Mouse (Mus musculus): ENCODE data around the gene Nxpe4.

The Nxpe4 gene

GRCm38 (mm10) chr9:48326338-48326737 lies 164.5 kb downstream of the Nxpe4 start:
- DNase-seq (ENCODE audit: low read depth, low spot score): no peak

GRCm38 (mm10) chr9:48329597-48329996 lies 167.8 kb downstream of the Nxpe4 start:
- DNase-seq (ENCODE audit: low read depth, low spot score): no peak

- no peak for DNase-seq (ENCODE audit: low read depth, low spot score)
These were observed 177.1 kb downstream of the Nxpe4 start for GRCm38 (mm10) chr9:48338783-48339455.

GRCm38 (mm10) chr9:48339563-48339962 lies 177.7 kb downstream of the Nxpe4 start:
- no peak for DNase-seq (ENCODE audit: low read depth, low spot score)

DNA sequence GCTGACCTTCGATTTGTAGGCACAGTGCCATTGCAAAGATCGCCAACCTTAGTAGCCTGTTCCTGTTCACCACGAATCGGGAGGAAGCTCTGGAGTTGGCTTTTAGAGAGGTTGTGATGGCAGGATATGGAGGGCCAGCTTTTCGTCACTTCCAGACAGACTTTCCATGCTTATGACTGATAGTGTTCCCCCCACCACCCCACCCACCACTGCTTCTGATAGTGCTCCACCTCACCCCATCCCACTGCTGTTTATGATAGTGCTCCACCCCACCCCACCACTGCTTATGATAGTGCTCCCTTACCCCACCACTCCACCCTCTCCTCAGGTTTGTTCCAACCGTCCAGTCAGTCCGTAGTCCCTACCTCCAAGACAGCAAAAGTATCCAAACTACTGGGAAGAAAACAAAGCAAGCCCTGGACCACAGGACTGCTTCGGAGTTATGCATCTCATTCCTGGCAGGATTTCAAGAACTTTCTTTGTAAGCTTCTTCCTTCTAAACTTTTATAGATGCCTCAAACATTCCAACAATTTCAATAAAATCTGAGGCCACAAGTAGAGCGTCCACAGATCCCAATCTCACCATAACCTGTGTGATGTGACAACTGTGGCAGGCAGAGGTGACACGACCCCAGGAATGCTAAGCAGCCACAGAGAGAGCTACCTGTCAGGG lies 179.0 kb downstream of the Nxpe4 start:
- DNase-seq (ENCODE audit: low read depth, low spot score): no peak

DNA sequence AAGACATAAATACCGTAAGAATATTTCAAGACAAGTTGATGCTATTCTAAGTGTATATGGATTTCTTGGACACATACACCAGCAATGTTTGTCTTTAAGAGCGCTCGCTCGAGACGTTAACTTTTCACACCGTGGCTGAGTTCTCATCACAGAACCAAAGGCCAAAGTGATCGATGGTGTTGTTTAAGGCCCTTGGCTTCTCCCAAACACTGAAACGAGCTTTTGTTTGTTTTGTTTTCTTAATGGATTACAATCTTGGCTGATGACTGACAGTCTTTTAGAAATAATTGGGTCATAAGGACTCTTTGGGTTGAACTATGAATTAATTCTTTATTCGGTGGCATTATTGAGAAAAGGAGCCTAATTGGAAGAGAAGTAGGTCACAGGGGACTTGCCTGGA lies 183.6 kb downstream of the Nxpe4 start:
- DNase-seq (ENCODE audit: low read depth, low spot score): no peak

GRCm38 (mm10) chr9:48345866-48346265 lies 184.0 kb downstream of the Nxpe4 start:
- no peak for DNase-seq (ENCODE audit: low read depth, low spot score)

GRCm38 (mm10) chr9:48353148-48353698 lies 191.4 kb downstream of the Nxpe4 start, which contains the start of gene Nxpe2:
Nxpe2 (minus strand) TSS chr9:48353454.
- no peak for DNase-seq (ENCODE audit: low read depth, low spot score)

GRCm38 (mm10) chr9:48354122-48354521 lies 192.3 kb downstream of the Nxpe4 start:
- DNase-seq (ENCODE audit: low read depth, low spot score): no peak

- DNase-seq (ENCODE audit: low read depth, low spot score): peak; percentile 18
These were observed 193.0 kb downstream of the Nxpe4 start for GRCm38 (mm10) chr9:48354793-48355192.

DNA sequence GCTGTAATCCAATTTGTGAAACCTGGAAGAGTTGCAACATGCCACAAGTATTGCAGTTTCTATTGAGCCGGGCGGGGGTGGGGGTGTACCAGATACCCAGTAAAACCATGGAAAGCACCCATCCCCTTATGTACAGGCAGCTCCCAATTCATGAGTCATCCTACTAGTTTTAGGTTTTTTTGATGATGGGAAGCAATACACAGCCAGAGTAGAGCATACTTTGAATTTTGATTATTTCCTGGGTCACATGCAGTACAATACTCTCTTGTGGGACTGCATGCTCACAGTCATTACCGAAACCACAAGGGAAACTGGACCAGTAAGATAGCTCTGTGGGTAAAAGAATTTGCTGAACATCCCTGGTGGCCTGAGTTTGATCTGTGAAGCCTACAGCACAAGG lies 195.3 kb downstream of the Nxpe4 start:
- DNase-seq (ENCODE audit: low read depth, low spot score): no peak

- no peak for DNase-seq (ENCODE audit: low read depth, low spot score)
These were observed 199.0 kb downstream of the Nxpe4 start for GRCm38 (mm10) chr9:48360826-48361225.

GRCm38 (mm10) chr9:48361815-48362631 lies 200.2 kb downstream of the Nxpe4 start:
- no peak for DNase-seq (ENCODE audit: low read depth, low spot score)

DNA sequence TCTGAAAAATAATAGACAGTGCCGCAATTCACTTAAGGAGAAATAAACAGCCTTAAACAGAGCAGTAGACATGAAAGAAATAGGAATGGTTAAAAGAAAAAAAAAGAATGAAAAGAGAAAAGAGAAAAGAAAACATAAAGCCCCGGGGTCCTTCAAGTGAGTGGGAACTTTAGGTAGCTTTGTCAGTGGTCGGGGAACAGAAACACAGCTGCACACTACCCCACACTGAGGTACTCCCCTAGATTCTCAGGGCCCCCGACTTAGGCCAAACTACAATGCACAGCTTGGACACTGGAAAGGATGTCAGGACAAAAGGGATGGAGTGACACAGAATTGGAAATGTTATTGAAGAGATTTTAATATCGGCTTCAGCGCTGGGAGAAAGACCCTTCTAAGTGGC lies 200.9 kb downstream of the Nxpe4 start:
- DNase-seq (ENCODE audit: low read depth, low spot score): no peak

DNA sequence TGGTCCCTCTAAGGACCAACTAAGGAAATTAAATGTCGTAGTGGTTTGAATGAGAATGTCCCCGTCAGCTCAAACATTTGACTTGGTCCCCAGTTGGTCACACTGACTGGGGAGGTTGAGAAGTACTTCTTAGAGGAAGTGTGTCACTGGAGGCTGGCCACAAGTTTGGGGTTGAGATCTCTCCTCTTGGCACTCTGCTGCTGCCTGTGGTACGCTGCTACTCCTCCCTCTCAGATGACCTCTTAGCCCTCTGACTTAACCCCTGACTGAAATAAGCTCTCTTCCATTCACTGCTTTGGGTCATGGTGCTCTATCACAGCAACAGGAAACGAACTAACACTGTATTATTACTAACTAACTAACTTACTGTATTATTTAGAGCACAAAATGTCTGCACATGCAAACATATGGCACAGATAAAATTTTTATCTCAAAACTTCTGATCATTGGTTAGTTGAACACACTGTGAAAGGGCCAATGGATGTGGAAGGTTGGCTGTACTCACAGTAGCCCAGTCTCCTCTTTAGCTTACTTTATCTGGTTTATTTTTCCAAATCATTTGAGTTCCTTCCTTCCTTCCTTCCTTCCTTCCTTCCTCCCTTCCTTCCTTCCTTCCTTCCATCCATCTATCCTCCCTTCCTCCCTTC lies 211.5 kb downstream of the Nxpe4 start:
- no peak for DNase-seq (ENCODE audit: low read depth, low spot score)

GRCm38 (mm10) chr9:48374357-48374756 lies 212.5 kb downstream of the Nxpe4 start:
- no peak for DNase-seq (ENCODE audit: low read depth, low spot score)

- DNase-seq (ENCODE audit: low read depth, low spot score): no peak
These were observed 226.6 kb downstream of the Nxpe4 start for GRCm38 (mm10) chr9:48388451-48388850.

DNA sequence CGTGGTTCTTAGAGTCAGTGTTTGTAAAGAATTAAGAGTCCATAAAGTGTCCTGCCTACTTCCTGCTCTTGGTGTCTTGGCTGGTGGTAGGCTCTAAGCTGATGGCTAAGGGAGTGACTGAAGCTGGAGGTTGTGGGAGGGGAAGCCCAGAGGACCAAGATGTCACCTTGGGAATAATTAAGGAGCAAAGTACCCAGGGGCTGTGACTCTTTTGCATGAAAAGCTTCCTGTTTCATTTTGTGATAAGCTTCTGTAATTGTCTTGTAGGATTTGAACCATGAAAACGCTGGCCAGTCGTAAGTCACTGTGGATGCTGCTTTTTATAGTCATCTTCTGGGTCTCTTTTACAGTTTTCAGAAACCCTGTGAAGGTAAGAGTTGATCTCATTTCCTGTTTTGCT lies 228.2 kb downstream of the Nxpe4 start:
- DNase-seq (ENCODE audit: low read depth, low spot score): no peak

DNA sequence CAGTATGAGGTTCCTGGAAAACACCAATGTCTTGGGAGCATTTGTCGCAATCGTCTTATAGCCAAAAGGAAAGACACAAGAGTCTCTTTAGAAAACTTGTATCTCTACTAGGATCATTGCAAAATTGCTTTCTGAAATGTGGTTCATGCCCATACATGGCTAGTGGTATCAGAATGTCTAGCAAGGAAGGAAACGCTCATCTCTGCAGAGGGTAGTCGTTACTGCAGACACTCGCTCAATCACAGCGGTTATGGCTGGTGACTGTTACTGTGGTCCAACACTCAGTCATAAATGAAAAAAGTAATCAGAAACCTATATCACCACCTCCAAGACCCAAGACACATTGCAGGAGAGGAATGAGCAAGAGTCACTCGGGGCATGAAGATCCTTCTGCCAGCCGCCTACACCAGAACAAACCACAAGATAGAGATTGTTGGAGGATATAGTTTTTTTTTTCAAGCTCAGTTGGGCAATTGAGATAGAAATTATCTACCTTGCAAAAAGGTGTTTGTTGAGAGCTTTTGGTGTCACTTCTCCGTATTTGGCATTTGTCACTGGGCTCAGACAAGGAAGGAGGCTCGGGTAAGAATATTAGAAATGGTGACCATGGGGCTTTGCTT lies 241.9 kb downstream of the Nxpe4 start:
- DNase-seq (ENCODE audit: low read depth, low spot score): no peak

GRCm38 (mm10) chr9:48404687-48405086 lies 242.9 kb downstream of the Nxpe4 start:
- no peak for DNase-seq (ENCODE audit: low read depth, low spot score)

All from brain, embryonic 18.5 days (tissue).